ENCODE assay signal across 8 mouse cellular contexts in genomic region chr12:110888606-110889005, GRCm38 (mm10). TPM values are rescaled to one million over a fixed set of nuclear protein-coding genes. Genes with fewer than 3 reads are reported as not detected.
DNase-seq lines count a peak whose midpoint lies in the region; ATAC-seq and TF ChIP-seq lines count a peak whose summit lies in the region.

No protein-coding gene starts in this region.

- no peak for TF ChIP-seq CTCF in kidney, postnatal 0 days (IDR thresholded peaks at IDR 0.05; ENCODE audit: low read depth)

- peak; percentile 34 for DNase-seq in kidney, postnatal 0 days (ENCODE audit: low spot score)
- no peak for DNase-seq in kidney, postnatal 10 days
- DNase-seq in MN1 (ENCODE audit: low spot score), result peak; percentile 13
- no peak for DNase-seq in liver, embryonic 11.5 days (ENCODE audit: low spot score)
- peak; percentile 17 for DNase-seq in retina, postnatal 7 days (ENCODE audit: low read depth, low spot score)
- DNase-seq in spleen, postnatal 10 days (ENCODE audit: low spot score in 2 of 2), result no peak
- DNase-seq in lung, adult 18-20 months, result no peak

- H3K4me2 ChIP-seq in kidney, postnatal 0 days (ENCODE audit: low read length), result peak overlapping the region; percentile 94
- H3K4me2 ChIP-seq in liver, embryonic 11.5 days, result peak overlapping the region; percentile 96

- peak overlapping the region; percentile 36; the same call in 1 of the 2 replicates for H3K27ac ChIP-seq in kidney, postnatal 0 days
- peak overlapping the region; percentile 71 for H3K27ac ChIP-seq in liver, embryonic 11.5 days (ENCODE audit: low read depth, low read length)

- H3K4me1 ChIP-seq in kidney, postnatal 0 days (replicated peaks; ENCODE audit: insufficient read depth, low read length), result peaks cover 9% of the 10 kb centered on the region
- H3K4me1 ChIP-seq in liver, embryonic 11.5 days (replicated peaks; ENCODE audit: control insufficient read depth, insufficient read depth, low read length), result peaks cover 15% of the 10 kb centered on the region; the same call in 1 of the 2 replicates

- no peaks in the 10 kb centered on the region for H3K36me3 ChIP-seq in kidney, postnatal 0 days (ENCODE audit: insufficient read depth, low read length)
- no peaks in the 10 kb centered on the region for H3K36me3 ChIP-seq in liver, embryonic 11.5 days (ENCODE audit: control insufficient read depth, insufficient read depth, low read length)

- no peaks in the 10 kb centered on the region for H3K27me3 ChIP-seq in kidney, postnatal 0 days (ENCODE audit: insufficient read depth, low read length)
- H3K27me3 ChIP-seq in liver, embryonic 11.5 days (replicated peaks; ENCODE audit: control insufficient read depth, insufficient read depth, low read length), result no peaks in the 10 kb centered on the region

- H3K9ac ChIP-seq in kidney, postnatal 0 days (ENCODE audit: low read depth, low read length), result peak overlapping the region; percentile 75
- peak overlapping the region; percentile 89 for H3K9ac ChIP-seq in liver, embryonic 11.5 days (ENCODE audit: low read depth, low read length)

- 0% methylated on average over 25 of the region's 25 CpGs for WGBS in kidney, postnatal 0 days
- WGBS in liver, embryonic 11.5 days, result under 1% methylated on average over 25 of the region's 25 CpGs

- ATAC-seq in kidney, postnatal 0 days (replicated peaks; ENCODE audit: low FRiP score, low read depth), result peak; percentile 50; the same call in 1 of the 2 replicates
- ATAC-seq in erythroblast, adult 5-6 weeks (replicated peaks; ENCODE audit: low FRiP score, poor library complexity, severe bottlenecking), result peak; percentile 32
- ATAC-seq in liver, embryonic 11.5 days (replicated peaks; ENCODE audit: low FRiP score), result peak; percentile 26

- no peaks in the 10 kb centered on the region for H3K9me3 ChIP-seq in kidney, postnatal 0 days (replicated peaks; ENCODE audit: low read length)
- H3K9me3 ChIP-seq in liver, embryonic 11.5 days (ENCODE audit: control insufficient read depth, low read length), result no peaks in the 10 kb centered on the region

- peak overlapping the region; percentile 82 for H3K4me3 ChIP-seq in kidney, postnatal 0 days (replicated peaks; ENCODE audit: low read depth, low read length)
- peak overlapping the region; percentile 95 for H3K4me3 ChIP-seq in liver, embryonic 11.5 days (ENCODE audit: low read depth, low read length)

RNA-seq across cellular contexts. Expression of gene Cinp, which starts 0.3 kb away (rescaled TPM):
- polyA plus RNA-seq in kidney, postnatal 0 days (2015; fragmentation: Nextera tagmentation; extraction: Ambion mirVana), result 59.0 and 59.2 TPM in 2 replicates
- total RNA-seq in erythroblast, adult 5-6 weeks (2015; ENCODE audit: low replicate concordance), result 14.6 and 28.6 TPM in 2 replicates
- total RNA-seq in erythroblast, adult 5-6 weeks (2017; ENCODE audit: low replicate concordance), result 23.4 and 26.7 TPM in 2 replicates
- polyA plus RNA-seq in liver, embryonic 11.5 days (2014; fragmentation: Nextera tagmentation; extraction: Ambion mirVana), result 144 and 155 TPM in 2 replicates

RNA-seq across cellular contexts. Expression of gene Tecpr2, which starts 0.5 kb away (rescaled TPM):
- polyA plus RNA-seq in kidney, postnatal 0 days (2015; fragmentation: Nextera tagmentation; extraction: Ambion mirVana), result 1.8 and 2.0 TPM in 2 replicates
- total RNA-seq in erythroblast, adult 5-6 weeks (2015; ENCODE audit: low replicate concordance), result 2.3 and 3.6 TPM in 2 replicates
- total RNA-seq in erythroblast, adult 5-6 weeks (2017; ENCODE audit: low replicate concordance), result 2.1 and 2.9 TPM in 2 replicates
- 4.4 and 4.7 TPM in 2 replicates for polyA plus RNA-seq in liver, embryonic 11.5 days (2014; fragmentation: Nextera tagmentation; extraction: Ambion mirVana)

RNA-seq across cellular contexts. Expression of gene Zfp839, which starts 38.6 kb away (rescaled TPM):
- polyA plus RNA-seq in kidney, postnatal 0 days (2015; fragmentation: Nextera tagmentation; extraction: Ambion mirVana), result 2.2 and 2.3 TPM in 2 replicates
- 0.63 and 3.3 TPM in 2 replicates for total RNA-seq in erythroblast, adult 5-6 weeks (2015; ENCODE audit: low replicate concordance)
- 1.4 and 2.1 TPM in 2 replicates for total RNA-seq in erythroblast, adult 5-6 weeks (2017; ENCODE audit: low replicate concordance)
- 3.3 and 3.8 TPM in 2 replicates for polyA plus RNA-seq in liver, embryonic 11.5 days (2014; fragmentation: Nextera tagmentation; extraction: Ambion mirVana)

RNA-seq across cellular contexts. Expression of gene Mok, which starts 47.9 kb away (rescaled TPM):
- polyA plus RNA-seq in kidney, postnatal 0 days (2015; fragmentation: Nextera tagmentation; extraction: Ambion mirVana), result 8.9 and 9.6 TPM in 2 replicates
- total RNA-seq in erythroblast, adult 5-6 weeks (2015; ENCODE audit: low replicate concordance), result not detected in 2 replicates
- total RNA-seq in erythroblast, adult 5-6 weeks (2017; ENCODE audit: low replicate concordance), result 0.14 TPM in 1 of 2 replicates, not detected in the other
- 1.3 and 2.1 TPM in 2 replicates for polyA plus RNA-seq in liver, embryonic 11.5 days (2014; fragmentation: Nextera tagmentation; extraction: Ambion mirVana)

Comparison
In these comparisons a context has a peak if more than half of its experiments do, and no peak if none do; other contexts are left out.
1. DNase-seq: peak in kidney, postnatal 0 days (single experiment), MN1 (single experiment) and retina, postnatal 7 days (single experiment); none in kidney, postnatal 10 days (single experiment), liver, embryonic 11.5 days (single experiment), spleen, postnatal 10 days (0 of 2) and lung, adult 18-20 months (0 of 2).
2. Peak in every context shown above with its lines, with median percentiles within 50 percentile points of each other: ATAC-seq.